Mouse (Mus musculus): ENCODE measurements around the gene Dhx16.

DNA sequence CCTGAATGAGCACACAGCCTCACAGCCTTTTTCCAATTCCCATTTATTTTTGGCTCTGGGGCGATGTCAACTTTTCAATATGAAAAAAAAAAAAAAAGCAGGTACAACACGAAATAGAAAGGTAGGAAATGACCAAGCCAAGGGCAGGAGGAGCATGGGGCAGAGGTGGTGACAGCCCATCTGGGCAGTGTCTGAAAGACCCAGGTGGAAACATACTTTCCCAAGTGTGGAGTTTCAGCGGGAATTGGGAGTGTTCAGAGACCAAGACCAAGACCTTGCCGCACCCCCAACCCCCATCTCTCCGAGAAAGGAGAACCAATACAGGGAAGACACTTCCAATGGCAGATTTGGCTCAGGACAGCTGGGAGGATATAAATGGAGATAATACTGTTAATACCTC is 45.7 kb upstream of the Dhx16 start:
- TF ChIP-seq CTCF (conservative IDR thresholded peaks at IDR 0.05; ENCODE audit: low read length) (no peak), POU5F1 (IDR thresholded peaks at IDR 0.05; ENCODE audit: borderline replicate concordance, low read length) (no peak), NANOG (IDR thresholded peaks at IDR 0.05; ENCODE audit: borderline replicate concordance, low read length) (no peak)
